Comparison of ENCODE assay signal across 8 mouse cellular contexts in the genomic region with DNA sequence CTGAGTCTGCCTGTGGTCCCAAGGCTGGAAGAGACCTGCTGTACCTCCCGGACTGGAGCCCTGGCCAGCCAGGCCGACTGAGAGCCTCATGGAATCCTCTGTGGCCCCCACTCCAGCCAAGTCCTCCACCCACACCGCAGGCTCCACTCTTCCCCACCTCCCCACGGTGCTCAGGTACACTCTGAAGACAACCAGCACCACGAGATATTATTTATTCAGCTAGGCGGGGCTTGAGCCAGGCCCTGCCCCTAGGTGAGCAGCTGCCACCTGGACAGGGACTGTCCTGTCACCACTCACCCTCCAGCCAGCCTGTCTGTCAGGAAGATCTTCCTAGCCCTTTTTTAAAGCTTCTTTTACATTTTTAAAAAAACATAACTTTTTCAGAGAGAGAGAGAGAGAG. TPM values are rescaled to one million over a fixed set of nuclear protein-coding genes. Genes with fewer than 3 reads are reported as not detected.
DNase-seq lines count a peak whose midpoint lies in the region; ATAC-seq and TF ChIP-seq lines count a peak whose summit lies in the region.

No protein-coding gene starts in this region.

- H3K4me2 ChIP-seq in heart, embryonic 11.5 days, result peak overlapping the region; percentile 69
- peak overlapping the region; percentile 70 for H3K4me2 ChIP-seq in forebrain, embryonic 14.5 days (ENCODE audit: low read length)
- H3K4me2 ChIP-seq in liver, embryonic 12.5 days, result peak overlapping the region; percentile 75

- H3K4me3 ChIP-seq in heart, embryonic 11.5 days (ENCODE audit: low read depth, low read length), result peak overlapping the region; percentile 93
- H3K4me3 ChIP-seq in E14TG2a.4 (replicated peaks; ENCODE audit: low read length), result peak overlapping the region; percentile 91; the same call in 1 of the 2 replicates
- H3K4me3 ChIP-seq in forebrain, embryonic 14.5 days (ENCODE audit: low read depth, low read length), result peak overlapping the region; percentile 69
- peak overlapping the region; percentile 75 for H3K4me3 ChIP-seq in liver, embryonic 12.5 days

- 0 out of 2 replicates have a peak, but pooled peaks cover 4% of the 10 kb centered on the region for H3K4me1 ChIP-seq in heart, embryonic 11.5 days (ENCODE audit: control insufficient read depth, insufficient read depth, low read length)
- H3K4me1 ChIP-seq in E14TG2a.4 (replicated peaks; ENCODE audit: low read depth, low read length), result peaks cover 7% of the 10 kb centered on the region
- peaks cover 4% of the 10 kb centered on the region; the same call in 1 of the 2 replicates for H3K4me1 ChIP-seq in forebrain, embryonic 14.5 days (ENCODE audit: control insufficient read depth, insufficient read depth, low read length)
- peaks cover 25% of the 10 kb centered on the region for H3K4me1 ChIP-seq in liver, embryonic 12.5 days

- H3K36me3 ChIP-seq in heart, embryonic 11.5 days (ENCODE audit: control insufficient read depth, insufficient read depth, low read length), result 0 out of 2 replicates have a peak, but pooled peaks cover 2% of the 10 kb centered on the region
- no peaks in the 10 kb centered on the region for H3K36me3 ChIP-seq in E14TG2a.4 (ENCODE audit: insufficient read depth, low read length)
- H3K36me3 ChIP-seq in forebrain, embryonic 14.5 days (ENCODE audit: control insufficient read depth, insufficient read depth, low read length), result no peaks in the 10 kb centered on the region
- peaks cover 36% of the 10 kb centered on the region for H3K36me3 ChIP-seq in liver, embryonic 12.5 days

- 69% methylated on average over 6 of the region's 6 CpGs for WGBS in heart, embryonic 11.5 days (ENCODE audit: insufficient replicate concordance)
- WGBS in forebrain, embryonic 14.5 days, result 78% methylated on average over 6 of the region's 6 CpGs
- 55% methylated on average over 6 of the region's 6 CpGs for WGBS in liver, embryonic 12.5 days (ENCODE audit: insufficient replicate concordance)

- no peaks in the 10 kb centered on the region for H3K27me3 ChIP-seq in heart, embryonic 11.5 days (ENCODE audit: control insufficient read depth, insufficient read depth, low read length)
- H3K27me3 ChIP-seq in E14TG2a.4 (ENCODE audit: insufficient read depth, low read length), result no peaks in the 10 kb centered on the region
- no peaks in the 10 kb centered on the region for H3K27me3 ChIP-seq in forebrain, embryonic 14.5 days (replicated peaks; ENCODE audit: control insufficient read depth, insufficient read depth, low read length)
- H3K27me3 ChIP-seq in liver, embryonic 12.5 days (replicated peaks), result no peaks in the 10 kb centered on the region

- ATAC-seq in heart, embryonic 11.5 days (replicated peaks; ENCODE audit: insufficient number of reproducible peaks, low FRiP score, low TSS enrichment), result no peak
- ATAC-seq in forebrain, embryonic 14.5 days, result no peak
- peak; percentile 60 for ATAC-seq in liver, embryonic 12.5 days
- no peak for ATAC-seq in frontal cortex, adult (ENCODE audit: low TSS enrichment)

- DNase-seq in heart, postnatal 14 days, result no peak
- DNase-seq in forebrain, embryonic 14.5 days (ENCODE audit: low spot score), result no peak
- DNase-seq in layer of hippocampus, adult 18-20 months (ENCODE audit: low spot score in 2 of 2), result no peak
- no peak for DNase-seq in left cerebral cortex, adult 18-20 months (ENCODE audit: low spot score in 2 of 2)

- H3K9me3 ChIP-seq in heart, embryonic 11.5 days (replicated peaks; ENCODE audit: control insufficient read depth, low read length), result no peaks in the 10 kb centered on the region
- H3K9me3 ChIP-seq in E14TG2a.4 (ENCODE audit: low read length), result no peaks in the 10 kb centered on the region
- no peaks in the 10 kb centered on the region for H3K9me3 ChIP-seq in forebrain, embryonic 14.5 days (replicated peaks; ENCODE audit: control insufficient read depth, low read length)
- no peaks in the 10 kb centered on the region for H3K9me3 ChIP-seq in liver, embryonic 12.5 days (replicated peaks)

- no peak for TF ChIP-seq CTCF in E14TG2a.4 (conservative IDR thresholded peaks at IDR 0.05; ENCODE audit: low read length)

- no peak overlapping the region for H3K27ac ChIP-seq in heart, embryonic 11.5 days (ENCODE audit: low read depth, low read length)
- no peak overlapping the region for H3K27ac ChIP-seq in forebrain, embryonic 14.5 days (ENCODE audit: low read depth, low read length)
- H3K27ac ChIP-seq in liver, embryonic 12.5 days, result no peak overlapping the region

- intact Hi-C loops in heart, postnatal 14 days (cut with DNase I), result loop anchor here (5.0 kb wide), 2 partner anchors 59 to 101 kb away; no protein-coding TSS in a partner anchor

- H3K9ac ChIP-seq in heart, embryonic 11.5 days (ENCODE audit: low read depth, low read length), result peak overlapping the region; percentile 84; the same call in 1 of the 2 replicates
- no peak overlapping the region for H3K9ac ChIP-seq in forebrain, embryonic 14.5 days (ENCODE audit: low read length)
- peak overlapping the region; percentile 82 for H3K9ac ChIP-seq in liver, embryonic 12.5 days

RNA-seq across cellular contexts. Expression of gene Shcbp1, which starts 1.1 kb away (rescaled TPM):
- polyA plus RNA-seq in heart, embryonic 11.5 days (2014; fragmentation: Nextera tagmentation; extraction: Ambion mirVana), result 48.4 and 54.1 TPM in 2 replicates
- total RNA-seq in heart, postnatal 14 days (2021), result 1 to 10 TPM; 1.7 to 3.6 TPM
- polyA plus RNA-seq in forebrain, embryonic 14.5 days (2014; fragmentation: Nextera tagmentation; extraction: Ambion mirVana), result 29.1 and 33.9 TPM in 2 replicates
- 53.5 and 55.5 TPM in 2 replicates for polyA plus RNA-seq in liver, embryonic 12.5 days (2016; fragmentation: Nextera tagmentation; extraction: Ambion mirVana)
- under 1 TPM; 0.58 to 0.59 TPM for total RNA-seq in layer of hippocampus, adult 18-20 months (2021)
- 1 to 10 TPM in 1 of 2 experiments, under 1 TPM in 1; 0.84 to 1.4 TPM for total RNA-seq in left cerebral cortex, adult 18-20 months (2021)
